Mouse (Mus musculus) liver, adult 2 months (tissue): ENCODE data around the gene Lrp1. TPM values are rescaled to one million over a fixed set of nuclear protein-coding genes. Genes with fewer than 3 reads are reported as not detected.

Source experiments
- DNase-seq: peaks from one replicate; pipeline ENCODE4 v3.0.0-alpha.2; 2011; ENCODE audit warnings: low read depth, low spot score; ENCODE audit errors: extremely low read depth
- H3K27ac ChIP-seq: fragments of 200-500 bp; replicated peaks from 2 replicates; pipeline ENCODE4 v1.5.1; 2012; ENCODE audit warnings: low read depth, mild to moderate bottlenecking, control low read depth, inconsistent platforms, low read length; ENCODE audit not compliant: insufficient read depth
- H3K27me3 ChIP-seq: fragments of 200-500 bp; 2 replicates; pipeline ENCODE4 v1.6.1; 2012; ENCODE audit warnings: mild to moderate bottlenecking, moderate library complexity, low read length, inconsistent platforms; ENCODE audit not compliant: control insufficient read depth, insufficient read depth
- H3K36me3 ChIP-seq: fragments of 200-500 bp; 2 replicates; pipeline ENCODE4 v1.6.1; 2012; ENCODE audit warnings: low read length, inconsistent platforms; ENCODE audit not compliant: control insufficient read depth, insufficient read depth
- H3K4me1 ChIP-seq: fragments of 200-500 bp; 2 replicates; pipeline ENCODE4 v1.6.1; 2011; ENCODE audit warnings: low read length; ENCODE audit not compliant: control insufficient read depth, insufficient read depth
- H3K4me3 ChIP-seq: fragments of 200-500 bp; 2 replicates; pipeline ENCODE4 v1.5.1; 2011; ENCODE audit warnings: low read depth, mild to moderate bottlenecking, control low read depth, low read length, moderate library complexity; ENCODE audit not compliant: insufficient read depth
- H3K79me2 ChIP-seq: fragments of 200-500 bp; 2 replicates; pipeline ENCODE4 v1.6.1; 2012; ENCODE audit warnings: inconsistent platforms, mild to moderate bottlenecking, low read length, moderate library complexity; ENCODE audit not compliant: control insufficient read depth, insufficient read depth
- H3K9ac ChIP-seq: fragments of 200-500 bp; 2 replicates; pipeline ENCODE4 v1.6.1; 2012; ENCODE audit warnings: low read depth, mild to moderate bottlenecking, control low read depth, inconsistent platforms, low read length
- CTCF ChIP-seq: fragments of 200-500 bp; IDR thresholded peaks from 2 replicates; pipeline ENCODE4 v1.5.1; 2011; ENCODE audit warnings: low read depth, low read length, control low read depth
- POLR2A ChIP-seq: fragments of 200-500 bp; IDR thresholded peaks from 2 replicates; pipeline ENCODE4 v1.6.1; 2011; ENCODE audit warnings: low read length, control low read depth; ENCODE audit not compliant: insufficient read depth; ENCODE audit errors: extremely low read depth
- WGBS: fragments of 180-500 bp; shearing (Covaris S2); methylation state at CpG from one replicate; pipeline ENCODE4 v1.1.7; 2018; 5-methylcytosine and 5-hydroxymethylcytosine counted together
- polyA plus RNA-seq: library from polyadenylated mRNA; depleted of rRNA; stranded (reverse); fragments of >200 nt; gene quantifications from 2 replicates; pipeline ENCODE4 v1.2.3, GENCODE M21; 2012
- total RNA-seq: library from RNA; depleted of rRNA; stranded (reverse); fragments of >200 nt; gene quantifications from 2 replicates; pipeline ENCODE4 v1.2.3, GENCODE M21; 2014

Lrp1 gene
- total and polyA plus RNA-seq, 2 experiments: 193 to 354 TPM

DNA sequence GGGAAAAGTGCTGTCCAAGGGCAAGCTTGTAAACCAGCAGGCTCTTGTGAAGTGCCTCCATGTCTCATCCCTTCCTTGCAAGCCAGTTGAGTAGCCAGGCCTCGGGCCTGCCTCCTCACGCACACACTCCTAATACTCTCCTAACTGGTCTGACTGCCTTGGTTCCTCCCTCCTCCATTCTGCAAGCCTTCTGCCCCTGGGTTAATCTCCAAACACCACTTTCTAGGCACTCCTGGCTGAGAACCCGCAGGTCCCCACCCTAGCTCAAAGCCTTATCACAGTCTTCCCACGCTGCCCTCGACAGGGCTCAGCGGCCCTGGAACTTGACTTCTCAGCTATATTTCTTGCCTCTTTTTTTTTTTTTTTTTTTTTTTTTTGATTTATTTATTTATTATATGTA, 50.6 kb downstream of the Lrp1 start:
- H3K27ac ChIP-seq: peak overlapping the region; percentile 14; the same call in 1 of the 2 replicates
- peaks cover 71% of the 10 kb centered on the region for H3K36me3 ChIP-seq
- no peak overlapping the region for H3K4me3 ChIP-seq
- TF ChIP-seq CTCF: no peak
- no peak for TF ChIP-seq POLR2A
- 64% methylated on average over 6 of the region's 6 CpGs for WGBS
- DNase-seq: no peak
- no peaks in the 10 kb centered on the region for H3K27me3 ChIP-seq
- H3K79me2 ChIP-seq: no peaks in the 10 kb centered on the region
- peaks cover 7% of the 10 kb centered on the region for H3K4me1 ChIP-seq
- no peak overlapping the region for H3K9ac ChIP-seq

DNA sequence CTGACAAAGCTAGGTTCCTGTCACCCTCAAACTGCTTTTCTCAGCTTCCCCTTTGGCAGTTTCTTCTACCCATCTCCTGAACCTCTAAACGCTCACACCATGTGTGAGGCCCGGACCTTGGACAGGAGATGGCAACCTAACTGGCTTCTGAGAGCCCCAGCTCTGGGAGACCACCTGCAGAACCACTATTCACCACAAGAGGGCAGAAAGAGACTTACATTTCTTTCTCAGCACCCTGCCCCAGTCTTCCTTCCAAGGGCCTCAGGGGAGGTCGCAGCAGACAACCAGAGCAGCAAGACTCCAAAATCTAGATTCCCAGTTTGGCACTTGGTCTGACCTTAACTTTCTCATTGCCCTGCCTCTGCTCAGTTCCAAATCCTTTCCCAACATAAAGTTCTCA, 51.5 kb downstream of the Lrp1 start:
- 57% methylated on average over 3 of the region's 3 CpGs for WGBS

DNA sequence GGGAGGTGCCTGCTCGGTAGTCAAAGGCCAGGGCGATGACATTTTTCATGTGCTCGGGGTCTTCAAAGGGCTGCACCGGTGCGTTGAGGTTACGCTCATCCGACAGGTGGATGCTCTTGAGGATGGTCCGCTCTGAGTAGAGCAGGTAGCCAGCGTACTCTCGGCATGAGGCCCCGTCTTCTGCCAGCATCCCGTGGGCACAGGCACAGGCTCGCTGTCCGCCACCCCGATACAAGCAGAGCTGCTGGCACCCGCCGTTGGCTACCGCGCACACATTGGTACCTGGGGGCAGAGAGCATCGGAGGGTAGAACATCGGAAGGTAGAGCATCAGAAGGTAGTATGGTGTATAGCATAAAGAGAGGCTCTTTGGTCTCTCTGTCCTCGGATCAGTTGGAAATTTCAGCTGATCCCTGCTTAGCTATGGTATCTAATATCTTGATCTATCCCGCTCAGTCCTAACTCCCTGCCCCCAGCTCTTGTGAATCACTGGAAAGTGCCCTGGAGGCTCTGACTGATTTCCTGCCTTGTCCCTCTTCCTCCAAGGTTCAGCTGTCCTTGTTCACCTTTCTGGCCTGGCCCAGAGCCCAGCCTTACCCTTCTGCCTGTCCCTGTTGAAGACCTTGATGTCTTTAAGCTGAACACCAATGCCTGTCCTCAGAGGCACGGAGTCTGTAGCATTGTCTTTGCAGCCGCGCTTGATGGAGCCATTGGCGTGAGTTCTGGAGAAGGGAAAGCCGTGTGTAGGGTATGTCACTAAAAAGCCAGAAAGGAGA, 54.2 kb downstream of the Lrp1 start:
- WGBS: 92% methylated on average over 28 of the region's 28 CpGs
- no peak overlapping the region for H3K9ac ChIP-seq
- H3K79me2 ChIP-seq: no peaks in the 10 kb centered on the region
- H3K4me1 ChIP-seq: 0 out of 2 replicates have a peak, but pooled peaks cover 1% of the 10 kb centered on the region
- no peak for DNase-seq
- no peak overlapping the region for H3K4me3 ChIP-seq
- TF ChIP-seq POLR2A: no peak
- TF ChIP-seq CTCF: no peak
- peaks cover 64% of the 10 kb centered on the region for H3K36me3 ChIP-seq
- H3K27me3 ChIP-seq: no peaks in the 10 kb centered on the region
- H3K27ac ChIP-seq: no peak overlapping the region

More for the DNA sequence above, 51.5 kb downstream of the Lrp1 start:
- H3K27ac ChIP-seq: no peak overlapping the region
- no peak overlapping the region for H3K9ac ChIP-seq
- peaks cover 66% of the 10 kb centered on the region for H3K36me3 ChIP-seq
- H3K4me1 ChIP-seq: peaks cover 7% of the 10 kb centered on the region
- peak; percentile 59 for TF ChIP-seq CTCF
- TF ChIP-seq POLR2A: no peak
- H3K27me3 ChIP-seq: no peaks in the 10 kb centered on the region
- H3K4me3 ChIP-seq: no peak overlapping the region
- H3K79me2 ChIP-seq: no peaks in the 10 kb centered on the region
- DNase-seq: no peak

DNA sequence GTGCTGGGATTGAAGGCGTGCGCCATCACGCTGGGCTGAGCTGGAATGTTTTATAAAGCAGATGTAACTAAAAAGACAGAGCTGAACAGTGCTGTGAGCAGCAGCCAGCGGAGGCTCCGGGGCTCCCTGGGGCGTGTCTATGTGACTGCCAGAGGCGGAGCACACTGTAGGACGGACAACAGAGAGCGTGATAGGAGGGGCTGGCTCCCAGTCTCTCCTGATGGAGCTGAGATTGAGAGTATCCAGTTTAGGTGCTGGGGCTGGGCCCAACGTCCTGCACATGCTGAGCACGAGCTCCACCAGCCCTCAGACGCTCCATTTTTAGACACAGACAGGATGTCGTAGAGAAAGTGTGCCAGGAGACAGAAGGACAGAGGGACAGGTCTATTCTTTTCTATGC, 56.6 kb downstream of the Lrp1 start:
- Histone ChIP-seq H3K9ac (no peak overlapping the region), H3K36me3 (peaks cover 63% of the 10 kb centered on the region), H3K4me3 (no peak overlapping the region), H3K4me1 (no peaks in the 10 kb centered on the region), H3K27ac (no peak overlapping the region), H3K27me3 (no peaks in the 10 kb centered on the region), H3K79me2 (no peaks in the 10 kb centered on the region)
- no peak for DNase-seq
- WGBS: 66% methylated on average over 13 of the region's 13 CpGs
- TF ChIP-seq POLR2A (no peak), CTCF (no peak)

DNA sequence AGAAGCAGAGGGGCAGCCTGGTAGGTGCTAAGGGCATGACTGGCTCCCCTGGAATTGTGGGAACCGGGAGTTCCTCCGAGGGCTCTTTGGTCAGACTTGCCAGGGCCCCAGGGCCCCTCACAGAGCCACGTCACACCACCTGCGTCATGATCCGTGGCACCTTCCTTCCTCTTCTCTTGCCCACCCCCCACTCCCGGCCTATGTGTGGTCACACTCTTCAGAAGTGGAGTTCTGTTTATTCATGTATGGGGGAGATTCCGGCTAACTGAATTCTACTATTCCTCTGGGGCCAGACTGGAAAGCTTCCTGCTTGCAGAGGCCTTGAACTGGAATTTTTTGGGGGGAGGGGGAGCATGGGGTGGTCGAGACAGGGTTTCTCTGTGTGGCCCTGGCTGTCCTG, 57.1 kb downstream of the Lrp1 start:
- H3K36me3 ChIP-seq: peaks cover 59% of the 10 kb centered on the region
- WGBS: 87% methylated on average over 8 of the region's 8 CpGs

DNA sequence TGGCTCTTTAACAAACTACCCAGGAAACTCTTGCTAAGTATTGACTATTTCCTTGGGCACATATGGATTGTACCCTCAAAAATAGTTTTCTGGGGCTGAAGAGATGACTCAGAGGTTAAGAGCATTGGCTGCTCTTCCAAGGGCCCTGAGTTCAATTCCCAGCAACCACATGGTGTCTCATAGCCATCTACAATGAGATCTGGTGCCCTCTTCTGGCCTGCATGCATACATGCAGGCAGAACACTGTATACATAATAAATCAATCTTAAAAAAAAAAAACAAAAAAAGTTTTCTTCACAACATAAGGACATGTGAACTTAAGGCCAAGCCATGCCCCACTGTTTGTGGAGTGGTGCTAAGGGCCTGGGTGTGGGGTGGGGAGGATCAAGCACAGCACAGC, 59.8 kb downstream of the Lrp1 start:
- no peak overlapping the region for H3K27ac ChIP-seq
- no peaks in the 10 kb centered on the region for H3K79me2 ChIP-seq
- TF ChIP-seq POLR2A (no peak), CTCF (no peak)
- no peak for DNase-seq
- H3K4me1 ChIP-seq: no peaks in the 10 kb centered on the region
- H3K4me3 ChIP-seq: no peak overlapping the region
- H3K27me3 ChIP-seq: no peaks in the 10 kb centered on the region
- H3K9ac ChIP-seq: no peak overlapping the region
- H3K36me3 ChIP-seq: peaks cover 52% of the 10 kb centered on the region

More for the DNA sequence above, 57.1 kb downstream of the Lrp1 start:
- no peak for TF ChIP-seq POLR2A
- no peak for TF ChIP-seq CTCF
- H3K9ac ChIP-seq: no peak overlapping the region
- H3K79me2 ChIP-seq: no peaks in the 10 kb centered on the region
- H3K4me1 ChIP-seq: no peaks in the 10 kb centered on the region
- no peak overlapping the region for H3K4me3 ChIP-seq
- H3K27me3 ChIP-seq: no peaks in the 10 kb centered on the region
- H3K27ac ChIP-seq: no peak overlapping the region
- no peak for DNase-seq
